Mouse (Mus musculus): ENCODE measurements at regions not wholly inside any gene's neighbourhood (a gene's known extent, or its start where the extent isn't known, plus 50 kb on each side); places are given as distances from the start of the nearest gene placed in this dataset.
A peak's percentile ranks its signal among the peaks of the same experiment; 100 is the strongest.

DNA sequence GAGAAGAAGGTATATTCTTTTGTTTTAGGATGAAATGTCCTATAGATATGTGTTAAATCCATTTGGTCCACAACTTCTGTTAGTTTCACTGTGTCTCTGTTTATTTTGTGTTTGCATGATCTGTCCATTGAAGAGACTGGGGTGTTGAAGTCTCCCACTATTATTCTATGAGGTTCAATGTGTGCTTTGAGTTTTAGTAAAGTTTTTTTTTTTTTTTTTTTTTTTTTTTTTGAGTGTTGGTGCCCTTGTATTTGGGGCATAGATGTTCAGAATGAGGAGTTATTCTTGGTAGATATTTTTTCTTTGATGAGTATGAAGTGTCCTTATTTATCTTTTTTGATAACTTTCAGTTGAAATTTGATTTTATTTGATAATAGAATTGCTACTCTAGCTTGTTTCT is 301.4 kb upstream of the Tet2 start:
- Histone ChIP-seq H3K4me1 (no peaks in the 10 kb centered on the region), H3K27me3 (ENCODE audit: low read depth, poor library complexity, severe bottlenecking) (no peaks in the 10 kb centered on the region), H3K27ac (replicated peaks) (no peak overlapping the region), H3K4me3 (no peak overlapping the region), H3K36me3 (no peaks in the 10 kb centered on the region), H3K9me3 (replicated peaks) (no peaks in the 10 kb centered on the region)
- no peak for DNase-seq (ENCODE audit: low spot score)

DNA sequence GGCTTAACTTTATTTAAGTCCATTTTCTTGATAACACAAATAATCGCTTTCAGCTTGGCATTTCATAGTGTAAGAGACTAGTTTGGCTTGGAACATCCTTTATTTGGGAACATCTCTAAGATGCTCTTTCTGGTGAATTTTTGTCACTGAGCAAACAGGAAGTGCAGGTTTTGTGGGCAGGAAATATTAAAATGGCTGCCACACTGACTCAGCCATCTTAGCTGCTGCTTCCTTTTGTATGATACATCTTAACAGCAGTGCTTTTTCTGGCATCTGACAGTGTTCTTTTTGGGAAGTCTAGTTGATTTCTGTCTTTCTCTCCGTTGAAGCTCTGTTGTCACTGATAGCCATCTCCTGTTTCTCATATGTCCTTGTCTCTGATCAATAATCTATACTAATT is 329.4 kb upstream of the Tet2 start:
- no peaks in the 10 kb centered on the region for H3K36me3 ChIP-seq
- WGBS: 93% methylated on average over 2 of the region's 2 CpGs

GRCm38 (mm10) chr3:133876439-133877072 is 331.6 kb upstream of the Tet2 start:
- H3K36me3 ChIP-seq: no peaks in the 10 kb centered on the region
- H3K4me3 ChIP-seq: peak overlapping the region; percentile 32; the same call in 1 of the 2 replicates
- H3K27ac ChIP-seq (replicated peaks): peak overlapping the region; percentile 75
- peak; percentile 79 for DNase-seq (ENCODE audit: low spot score)
- peaks cover 25% of the 10 kb centered on the region for H3K4me1 ChIP-seq
- H3K27me3 ChIP-seq (ENCODE audit: low read depth, poor library complexity, severe bottlenecking): no peaks in the 10 kb centered on the region
- no peaks in the 10 kb centered on the region for H3K9me3 ChIP-seq (replicated peaks)
- WGBS: 17% methylated on average over 13 of the region's 13 CpGs

More for the DNA sequence above, 329.4 kb upstream of the Tet2 start:
- H3K4me3 ChIP-seq: no peak overlapping the region
- H3K9me3 ChIP-seq (replicated peaks): no peaks in the 10 kb centered on the region
- no peak for DNase-seq (ENCODE audit: low spot score)
- no peaks in the 10 kb centered on the region for H3K27me3 ChIP-seq (ENCODE audit: low read depth, poor library complexity, severe bottlenecking)
- peaks cover 18% of the 10 kb centered on the region for H3K4me1 ChIP-seq
- no peak overlapping the region for H3K27ac ChIP-seq (replicated peaks)

DNA sequence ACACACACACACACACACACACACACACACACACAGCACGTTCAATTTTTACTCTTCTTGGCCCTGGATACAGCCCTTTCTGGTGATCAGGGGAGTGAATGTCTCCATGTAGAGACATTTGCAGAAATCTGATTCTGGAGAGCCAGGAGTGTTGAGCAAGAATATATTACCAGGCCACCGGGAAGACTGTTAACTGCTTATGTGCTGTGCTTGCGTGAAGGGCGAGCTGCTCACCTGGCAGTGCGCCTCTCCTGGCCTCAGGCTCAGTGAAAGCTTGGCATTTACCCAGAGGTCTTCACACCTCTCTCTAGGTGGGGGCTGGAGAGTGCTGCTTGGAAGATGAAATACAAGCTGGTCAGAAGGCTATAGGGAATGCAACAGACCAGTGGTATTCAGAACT is 332.4 kb upstream of the Tet2 start:
- Histone ChIP-seq H3K9me3 (replicated peaks) (no peaks in the 10 kb centered on the region), H3K27ac (replicated peaks) (peak overlapping the region; percentile 75), H3K27me3 (ENCODE audit: low read depth, poor library complexity, severe bottlenecking) (no peaks in the 10 kb centered on the region), H3K4me3 (no peak overlapping the region), H3K4me1 (peaks cover 25% of the 10 kb centered on the region), H3K36me3 (no peaks in the 10 kb centered on the region)
- DNase-seq (ENCODE audit: low spot score): no peak
- WGBS: 60% methylated on average over 5 of the region's 5 CpGs

DNA sequence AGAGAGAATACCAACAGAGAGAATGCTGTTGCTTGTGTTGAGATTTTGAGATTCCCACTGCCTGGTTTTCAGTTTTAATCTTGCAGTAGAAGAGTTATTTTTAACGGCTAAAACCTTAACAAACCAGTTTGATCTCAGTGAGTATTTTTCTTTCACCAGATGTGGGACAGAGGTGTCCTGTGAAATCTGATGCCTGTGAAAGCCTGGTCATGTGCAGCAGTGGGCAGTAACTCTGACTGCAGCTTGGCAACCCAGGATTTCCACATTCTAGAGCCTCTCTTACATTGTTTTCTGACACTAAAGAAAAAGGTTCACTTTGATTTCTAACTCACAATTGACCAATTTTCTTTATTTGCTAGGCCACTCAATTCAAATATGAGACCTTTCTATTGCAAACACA is 335.7 kb upstream of the Tet2 start:
- H3K27ac ChIP-seq (replicated peaks): no peak overlapping the region
- no peaks in the 10 kb centered on the region for H3K36me3 ChIP-seq
- H3K9me3 ChIP-seq (replicated peaks): no peaks in the 10 kb centered on the region
- DNase-seq (ENCODE audit: low spot score): no peak
- peaks cover 25% of the 10 kb centered on the region for H3K4me1 ChIP-seq
- H3K4me3 ChIP-seq: no peak overlapping the region
- WGBS: 30% methylated on average over 1 of the region's 1 CpGs
- H3K27me3 ChIP-seq (ENCODE audit: low read depth, poor library complexity, severe bottlenecking): no peaks in the 10 kb centered on the region

GRCm38 (mm10) chr3:133901931-133902330 is 334.4 kb upstream of the Cxxc4 start:
- DNase-seq (ENCODE audit: low spot score): no peak
- H3K36me3 ChIP-seq: no peaks in the 10 kb centered on the region
- WGBS: 86% methylated on average over 3 of the region's 3 CpGs
- H3K9me3 ChIP-seq (replicated peaks): no peaks in the 10 kb centered on the region
- no peak overlapping the region for H3K4me3 ChIP-seq
- no peak overlapping the region for H3K27ac ChIP-seq (replicated peaks)
- no peaks in the 10 kb centered on the region for H3K4me1 ChIP-seq
- H3K27me3 ChIP-seq (ENCODE audit: low read depth, poor library complexity, severe bottlenecking): no peaks in the 10 kb centered on the region

DNA sequence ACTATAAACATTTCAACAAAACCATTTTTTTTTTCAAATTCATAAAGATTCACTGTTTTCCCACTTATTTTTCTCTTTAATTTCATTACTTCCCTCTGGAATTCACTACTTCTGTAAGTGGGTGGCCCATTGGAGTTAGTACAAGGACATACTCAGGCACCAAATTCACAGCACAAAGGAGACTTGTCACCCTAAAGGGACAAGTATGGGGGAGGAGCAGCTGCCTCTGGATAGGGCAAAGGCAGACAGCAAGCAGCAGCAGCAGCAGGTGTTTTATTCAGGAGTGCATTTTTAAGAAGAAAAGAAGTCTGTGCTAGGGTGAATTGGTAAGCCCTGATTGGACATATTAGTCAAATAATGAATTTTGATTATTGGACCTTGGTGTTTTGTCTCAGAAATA is 314.1 kb upstream of the Cxxc4 start:
- no peak for DNase-seq (ENCODE audit: low spot score)
- H3K36me3 ChIP-seq: no peaks in the 10 kb centered on the region
- H3K27me3 ChIP-seq (ENCODE audit: low read depth, poor library complexity, severe bottlenecking): no peaks in the 10 kb centered on the region
- H3K4me3 ChIP-seq: no peak overlapping the region
- peaks cover 4% of the 10 kb centered on the region; the same call in 1 of the 2 replicates for H3K4me1 ChIP-seq
- H3K9me3 ChIP-seq (replicated peaks): no peaks in the 10 kb centered on the region
- no peak overlapping the region for H3K27ac ChIP-seq (replicated peaks)

DNA sequence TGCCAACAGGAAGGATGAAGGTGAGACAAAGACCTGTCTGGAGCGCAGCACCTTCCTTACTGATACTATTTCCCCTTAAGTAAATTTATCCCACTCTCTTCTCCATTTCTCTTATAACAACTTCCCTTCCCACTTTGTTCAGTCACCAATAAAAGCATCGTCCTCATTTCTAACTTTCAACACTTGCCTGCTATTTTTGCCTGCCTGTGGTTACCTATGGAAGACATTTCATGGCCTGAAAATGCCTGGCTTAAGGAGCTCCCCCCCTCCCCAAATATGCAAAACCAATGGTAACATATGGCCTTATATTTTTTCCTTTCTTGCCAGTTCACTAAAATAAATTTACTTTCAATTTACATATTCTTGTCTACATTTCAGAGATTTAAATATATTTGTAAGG is 271.0 kb upstream of the Cxxc4 start:
- H3K27me3 ChIP-seq (ENCODE audit: low read depth, poor library complexity, severe bottlenecking): no peaks in the 10 kb centered on the region
- H3K4me3 ChIP-seq: no peak overlapping the region
- H3K27ac ChIP-seq (replicated peaks): no peak overlapping the region
- no peaks in the 10 kb centered on the region for H3K4me1 ChIP-seq
- DNase-seq (ENCODE audit: low spot score): no peak
- H3K9me3 ChIP-seq (replicated peaks): no peaks in the 10 kb centered on the region
- WGBS: 86% methylated on average over 2 of the region's 2 CpGs
- H3K36me3 ChIP-seq: no peaks in the 10 kb centered on the region

DNA sequence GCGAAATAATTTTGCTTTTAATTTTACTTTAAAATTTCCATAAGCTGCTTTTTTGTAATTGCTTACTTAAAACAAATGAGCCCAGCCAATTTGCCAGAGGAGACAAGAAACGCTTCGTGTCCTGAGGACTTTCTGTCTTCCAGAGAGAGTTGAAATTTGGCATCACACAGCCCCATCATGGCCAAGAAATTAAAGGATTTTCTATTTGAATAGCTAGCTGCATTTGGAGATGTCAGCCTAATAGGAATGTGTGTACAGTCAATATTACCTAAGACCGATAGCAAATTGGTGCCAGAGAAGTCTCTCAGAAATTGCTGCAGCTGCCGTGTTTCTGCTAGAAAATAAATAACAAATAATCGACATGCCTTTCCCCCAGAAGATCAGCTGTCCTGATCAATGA is 268.1 kb upstream of the Cxxc4 start:
- H3K27ac ChIP-seq (replicated peaks): no peak overlapping the region
- WGBS: 90% methylated on average over 6 of the region's 6 CpGs

GRCm38 (mm10) chr3:133972774-133973173 is 263.5 kb upstream of the Cxxc4 start:
- Histone ChIP-seq H3K4me1 (no peaks in the 10 kb centered on the region), H3K27me3 (ENCODE audit: low read depth, poor library complexity, severe bottlenecking) (no peaks in the 10 kb centered on the region), H3K9me3 (replicated peaks) (no peaks in the 10 kb centered on the region), H3K27ac (replicated peaks) (no peak overlapping the region), H3K4me3 (no peak overlapping the region), H3K36me3 (no peaks in the 10 kb centered on the region)
- no peak for DNase-seq (ENCODE audit: low spot score)
- 62% methylated on average over 2 of the region's 2 CpGs for WGBS

More for the DNA sequence above, 268.1 kb upstream of the Cxxc4 start:
- Histone ChIP-seq H3K36me3 (no peaks in the 10 kb centered on the region), H3K4me1 (no peaks in the 10 kb centered on the region), H3K9me3 (replicated peaks) (no peaks in the 10 kb centered on the region), H3K4me3 (no peak overlapping the region), H3K27me3 (ENCODE audit: low read depth, poor library complexity, severe bottlenecking) (no peaks in the 10 kb centered on the region)
- DNase-seq (ENCODE audit: low spot score): no peak

DNA sequence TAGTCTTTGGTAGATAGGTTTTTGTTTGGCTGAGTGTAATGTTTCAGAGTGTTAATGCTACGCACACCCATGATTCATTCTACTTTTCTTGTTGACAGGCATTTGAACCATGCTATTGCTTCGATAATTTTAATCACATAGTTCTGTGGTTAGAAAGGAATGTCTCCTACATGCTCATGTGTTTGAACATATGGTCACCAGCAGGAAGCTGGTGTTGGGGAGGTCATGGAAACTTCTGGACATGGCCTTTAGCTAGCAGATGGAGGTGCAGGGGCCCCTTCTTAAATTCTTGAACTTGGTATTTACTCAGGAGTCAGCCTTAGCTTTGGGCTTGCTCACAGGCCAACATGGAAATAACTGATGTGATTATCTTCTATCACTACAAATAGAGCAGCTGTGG is 248.6 kb upstream of the Cxxc4 start:
- no peaks in the 10 kb centered on the region for H3K4me1 ChIP-seq
- 93% methylated on average over 2 of the region's 2 CpGs for WGBS
- H3K27ac ChIP-seq (replicated peaks): no peak overlapping the region
- DNase-seq (ENCODE audit: low spot score): no peak
- H3K4me3 ChIP-seq: no peak overlapping the region
- no peaks in the 10 kb centered on the region for H3K36me3 ChIP-seq
- H3K9me3 ChIP-seq (replicated peaks): no peaks in the 10 kb centered on the region
- H3K27me3 ChIP-seq (ENCODE audit: low read depth, poor library complexity, severe bottlenecking): no peaks in the 10 kb centered on the region

- no peaks in the 10 kb centered on the region for H3K27me3 ChIP-seq (ENCODE audit: low read depth, poor library complexity, severe bottlenecking)
- DNase-seq (ENCODE audit: low spot score): no peak
- no peak overlapping the region for H3K27ac ChIP-seq (replicated peaks)
- H3K4me3 ChIP-seq: no peak overlapping the region
- no peaks in the 10 kb centered on the region for H3K4me1 ChIP-seq
- no peaks in the 10 kb centered on the region for H3K36me3 ChIP-seq
- H3K9me3 ChIP-seq (replicated peaks): no peaks in the 10 kb centered on the region
- WGBS: 85% methylated on average over 2 of the region's 2 CpGs
Observed at GRCm38 (mm10) chr3:133993971-133994370, 242.3 kb upstream of the Cxxc4 start.

DNA sequence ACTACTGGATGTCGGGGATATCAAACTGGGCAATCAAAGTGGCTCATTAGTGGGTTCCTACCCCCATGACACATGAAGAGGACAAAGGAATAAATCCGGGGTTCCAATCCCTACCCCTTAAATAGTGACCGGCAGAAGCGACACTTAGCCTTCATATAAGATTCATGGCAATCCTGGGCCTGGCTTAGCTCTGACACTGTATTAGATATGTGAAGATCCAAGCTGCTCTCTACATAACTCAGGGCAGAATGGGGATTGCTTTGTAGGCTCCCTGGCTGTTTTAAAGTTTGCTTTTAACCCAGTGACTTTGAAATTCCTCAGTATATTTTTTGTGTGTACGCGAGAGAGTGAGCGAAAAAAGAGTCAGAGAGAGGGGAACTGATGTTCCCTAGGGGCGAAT is 236.3 kb upstream of the Cxxc4 start:
- H3K27ac ChIP-seq (replicated peaks): no peak overlapping the region
- no peaks in the 10 kb centered on the region for H3K9me3 ChIP-seq (replicated peaks)
- WGBS: 87% methylated on average over 8 of the region's 8 CpGs
- no peak overlapping the region for H3K4me3 ChIP-seq
- H3K27me3 ChIP-seq (ENCODE audit: low read depth, poor library complexity, severe bottlenecking): no peaks in the 10 kb centered on the region
- H3K36me3 ChIP-seq: no peaks in the 10 kb centered on the region
- H3K4me1 ChIP-seq: no peaks in the 10 kb centered on the region
- no peak for DNase-seq (ENCODE audit: low spot score)

GRCm38 (mm10) chr3:134000595-134000994 is 235.7 kb upstream of the Cxxc4 start:
- Histone ChIP-seq H3K4me3 (no peak overlapping the region), H3K27ac (replicated peaks) (no peak overlapping the region), H3K4me1 (no peaks in the 10 kb centered on the region), H3K36me3 (no peaks in the 10 kb centered on the region), H3K27me3 (ENCODE audit: low read depth, poor library complexity, severe bottlenecking) (no peaks in the 10 kb centered on the region), H3K9me3 (replicated peaks) (no peaks in the 10 kb centered on the region)
- 88% methylated on average over 1 of the region's 1 CpGs for whole genome bisulfite sequencing
- no peak for DNase-seq (ENCODE audit: low spot score)
